Mouse (Mus musculus): ENCODE measurements around the gene Elavl2. TPM values are rescaled to one million over a fixed set of nuclear protein-coding genes. Genes with fewer than 3 reads are reported as not detected.

Elavl2 gene
- total RNA-seq (2021), result under 1 TPM; 0.54 to 0.89 TPM
- long read RNA-seq, experiment 1, result 0 reads
- long read RNA-seq, experiment 2, full-length matches to known transcripts, result 1 of 1 reads
- long read RNA-seq, experiment 2, partial matches to known transcripts, result 0 of 1 reads
- long read RNA-seq, experiment 2, other reads (novel, unspliced or antisense), result 0 of 1 reads

DNA sequence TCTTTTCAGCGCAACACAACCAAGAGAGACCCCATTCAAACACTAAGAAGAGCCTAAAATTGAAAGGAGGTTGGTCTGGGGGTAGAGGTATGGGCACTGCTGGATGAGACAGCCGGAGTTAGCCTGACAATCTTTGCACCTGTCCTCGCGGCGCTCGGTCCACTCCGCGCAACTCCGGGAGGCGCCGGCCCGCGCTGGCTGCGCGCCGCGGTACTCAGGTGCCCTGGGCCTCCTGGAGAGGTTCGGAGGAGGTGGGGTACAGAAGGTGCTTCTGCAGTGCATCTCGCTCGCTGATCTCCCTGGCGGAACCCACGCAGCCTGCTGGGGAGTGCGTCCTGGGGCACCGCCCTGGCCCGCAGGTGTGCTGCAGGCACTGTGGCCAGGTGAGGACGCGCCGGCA lies at the start of gene Elavl2:
Elavl2 (minus strand) TSS at position 363 of the 400 bp plus-strand sequence.
- no peak for DNase-seq (ENCODE audit: low spot score in 2 of 2)

GRCm38 (mm10) chr4:91447887-91448286 lies 47.3 kb upstream of the Elavl2 start:
- no peak for DNase-seq (ENCODE audit: low spot score in 2 of 2)

DNA sequence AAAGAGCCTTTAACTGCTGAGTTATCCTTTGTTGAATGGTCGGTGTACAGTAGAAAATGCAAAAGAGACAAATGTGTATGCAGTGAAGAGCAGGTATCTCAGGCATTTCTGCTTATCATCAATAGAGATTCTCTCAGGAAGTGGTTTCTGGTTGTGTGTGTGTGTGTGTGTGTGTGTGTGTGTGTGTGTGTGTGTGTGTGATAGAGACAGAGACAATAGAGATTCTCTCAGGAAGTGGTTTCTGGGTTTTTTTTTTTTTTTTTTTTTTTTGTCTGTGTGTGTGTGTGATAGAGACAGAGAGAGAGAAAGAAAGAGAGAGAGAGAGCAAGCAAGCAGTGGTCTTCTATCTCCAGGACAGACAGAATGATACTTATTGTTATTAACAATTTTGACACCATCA lies 15.0 kb upstream of the Elavl2 start:
- DNase-seq (ENCODE audit: low spot score in 2 of 2), result no peak

- no peak for DNase-seq (ENCODE audit: low spot score in 2 of 2)
Observed at GRCm38 (mm10) chr4:91405047-91405446, 4.5 kb upstream of the Elavl2 start.

- no peak for DNase-seq (ENCODE audit: low spot score in 2 of 2)
Observed at GRCm38 (mm10) chr4:91399510-91400196, 932 bp downstream of the Elavl2 start.

- no peak for DNase-seq (ENCODE audit: low spot score in 2 of 2)
Observed at GRCm38 (mm10) chr4:91391987-91392598, 8.5 kb downstream of the Elavl2 start.

GRCm38 (mm10) chr4:91387701-91388100 lies 12.9 kb downstream of the Elavl2 start:
- no peak for DNase-seq (ENCODE audit: low spot score in 2 of 2)

GRCm38 (mm10) chr4:91381201-91381627 lies 19.4 kb downstream of the Elavl2 start:
- DNase-seq (ENCODE audit: low spot score in 2 of 2), result no peak

- DNase-seq (ENCODE audit: low spot score in 2 of 2), result no peak
Observed at GRCm38 (mm10) chr4:91380341-91381117, 20.1 kb downstream of the Elavl2 start.

DNA sequence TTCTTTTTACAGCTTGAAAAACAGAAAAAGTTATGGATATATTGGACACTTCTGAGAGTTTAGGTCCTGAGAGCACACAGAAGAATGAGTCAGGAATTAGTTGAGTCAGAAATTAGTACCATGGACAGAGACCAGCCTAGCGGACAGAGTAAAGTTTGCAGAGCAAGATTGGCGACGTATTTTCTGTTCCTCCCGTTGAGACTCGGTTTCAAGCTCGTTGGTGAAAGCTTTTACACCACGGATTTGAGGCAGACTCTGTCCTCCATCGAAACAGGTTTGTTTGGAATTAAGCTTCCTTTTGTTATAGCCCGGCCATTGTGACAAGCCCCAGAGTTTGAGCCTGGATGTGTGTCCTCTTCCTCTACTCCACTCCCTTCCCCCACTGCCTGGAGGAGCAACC lies 21.0 kb downstream of the Elavl2 start:
- no peak for DNase-seq (ENCODE audit: low spot score in 2 of 2)

DNA sequence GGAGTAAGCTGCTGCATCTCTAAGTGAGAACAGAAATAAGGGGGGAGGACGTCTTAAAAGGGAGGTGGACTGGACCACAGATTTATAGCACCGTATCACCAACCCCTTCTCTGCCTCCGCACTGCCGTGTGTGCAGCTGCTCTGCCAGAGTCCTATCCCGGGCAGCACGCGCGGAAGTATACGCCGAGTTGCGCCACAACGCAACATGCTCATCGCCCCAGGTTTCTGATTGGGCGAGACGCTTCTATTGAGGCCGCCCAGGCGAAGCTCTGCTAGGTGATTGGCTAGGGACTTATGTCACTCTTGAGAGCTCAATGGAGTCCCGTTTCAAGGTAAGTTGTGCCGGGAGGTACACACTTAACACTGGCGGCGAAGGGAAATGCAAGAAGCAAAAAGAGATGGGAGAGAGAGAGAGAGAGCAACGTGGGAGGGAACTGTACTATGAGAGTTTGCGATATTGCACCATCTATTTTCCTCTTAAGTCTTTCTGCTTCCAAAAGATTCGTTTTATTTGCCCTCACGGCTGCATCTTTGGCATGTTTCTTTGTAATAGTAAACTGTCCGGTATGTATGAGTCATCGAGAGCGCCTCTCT lies 24.2 kb downstream of the Elavl2 start:
- DNase-seq (ENCODE audit: low spot score in 2 of 2), result peak; percentile 57 to 73

GRCm38 (mm10) chr4:91375372-91375687 lies 25.3 kb downstream of the Elavl2 start:
- no peak for DNase-seq (ENCODE audit: low spot score in 2 of 2)

- DNase-seq (ENCODE audit: low spot score in 2 of 2), result peak in 1 of 2 experiments; percentile 23
Observed at GRCm38 (mm10) chr4:91374571-91375371, 25.8 kb downstream of the Elavl2 start.

DNA sequence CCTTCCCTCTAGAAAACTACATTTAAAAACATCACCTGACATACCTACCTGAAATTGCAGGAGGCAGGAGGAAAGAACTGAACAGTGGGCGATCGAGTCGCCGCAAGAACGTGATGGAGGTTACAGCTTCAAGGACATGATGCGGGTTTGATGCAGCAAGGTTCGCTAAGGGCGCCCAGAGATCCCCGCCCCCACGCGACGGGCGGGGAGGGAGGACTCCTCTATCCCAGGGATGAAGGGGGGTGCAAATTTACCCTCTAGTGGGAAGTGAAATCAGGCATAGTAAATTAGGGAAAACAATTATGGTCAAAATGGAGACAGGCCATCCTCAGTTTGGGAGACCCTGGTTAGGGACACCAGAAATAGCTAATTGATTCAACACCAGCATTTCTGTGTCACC lies 27.7 kb downstream of the Elavl2 start:
- DNase-seq (ENCODE audit: low spot score in 2 of 2), result no peak

DNA sequence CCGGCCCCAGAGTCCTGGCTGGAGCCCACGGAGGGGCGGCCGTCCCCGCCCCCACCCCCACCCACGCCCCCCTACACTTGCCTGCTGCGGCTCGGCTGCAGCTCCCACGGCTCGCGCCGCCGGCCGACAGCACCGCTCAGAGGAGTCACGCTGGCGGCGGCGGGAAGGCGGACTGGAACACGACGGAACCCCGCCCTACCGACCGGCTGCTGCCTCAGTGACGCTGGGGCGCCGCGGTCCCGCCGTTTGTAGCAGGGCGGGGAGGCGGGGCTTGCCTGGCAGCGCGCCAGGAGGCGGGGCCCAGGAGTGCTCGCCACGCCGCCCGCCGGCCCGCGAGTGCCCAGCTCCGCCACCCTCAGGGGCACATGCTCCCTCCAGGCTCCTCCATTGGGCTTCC lies 28.8 kb downstream of the Elavl2 start:
- peak; percentile 35 to 44 for DNase-seq (ENCODE audit: low spot score in 2 of 2)

GRCm38 (mm10) chr4:91371131-91371818 lies 29.3 kb downstream of the Elavl2 start:
- DNase-seq (ENCODE audit: low spot score in 2 of 2), result no peak

- no peak for DNase-seq (ENCODE audit: low spot score in 2 of 2)
Observed at GRCm38 (mm10) chr4:91365276-91365675, 35.3 kb downstream of the Elavl2 start.

DNA sequence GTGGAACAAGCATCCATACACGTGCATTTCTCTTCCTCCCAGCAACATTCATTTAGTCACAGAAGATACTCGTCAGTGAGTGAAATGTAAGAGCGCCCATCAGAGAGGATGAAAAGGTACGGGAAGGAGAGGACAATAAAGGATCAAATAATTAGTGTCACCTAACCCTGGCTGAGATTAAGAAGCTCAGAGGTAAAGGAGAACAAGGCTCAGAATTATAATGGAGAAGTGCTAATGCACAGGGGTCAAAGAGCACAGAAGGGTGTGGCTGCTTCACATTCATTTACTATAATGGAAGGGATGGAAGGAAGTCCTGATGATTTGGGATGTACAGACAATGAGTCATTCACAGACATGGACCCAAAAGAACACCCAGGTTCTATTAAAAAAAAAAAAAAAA lies 36.6 kb downstream of the Elavl2 start:
- DNase-seq (ENCODE audit: low spot score in 2 of 2), result no peak

DNA sequence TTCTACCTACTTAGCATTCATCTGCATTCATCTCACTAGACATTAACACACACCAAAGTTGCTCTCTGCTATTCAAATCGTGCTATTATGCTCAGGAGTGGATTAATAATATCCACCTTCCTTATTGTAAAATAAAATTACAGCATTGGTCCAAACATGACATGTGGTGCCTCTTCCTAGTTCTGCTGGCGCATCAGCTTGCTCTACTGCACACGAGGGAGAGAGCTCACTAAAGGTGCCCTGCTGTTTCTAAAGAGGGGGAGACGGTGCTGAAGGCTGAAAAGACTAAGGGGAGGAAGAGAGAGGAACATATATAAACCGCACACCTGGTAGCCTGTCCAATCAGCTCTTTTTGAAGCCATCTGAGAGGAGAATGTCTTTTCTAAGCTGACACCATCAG lies 38.1 kb downstream of the Elavl2 start:
- no peak for DNase-seq (ENCODE audit: low spot score in 2 of 2)

DNA sequence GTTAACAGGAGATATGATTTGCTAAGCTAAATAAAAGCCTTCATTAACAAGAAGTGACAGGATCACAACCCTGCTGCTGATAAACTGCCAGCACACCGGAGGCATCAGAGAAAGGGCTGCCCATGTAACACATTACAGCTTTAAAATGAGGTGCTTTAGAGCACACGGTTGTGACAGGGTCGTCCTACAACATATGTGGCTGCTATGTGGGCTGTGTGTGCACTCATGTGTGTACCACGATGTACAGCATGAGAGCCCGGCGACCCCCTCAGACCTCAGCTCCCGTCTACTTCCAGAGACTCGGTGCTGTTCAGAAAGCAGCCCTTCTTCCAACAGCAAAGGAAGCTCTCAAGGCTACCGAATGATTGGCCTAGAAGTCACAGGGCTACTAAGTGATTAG lies 47.4 kb downstream of the Elavl2 start:
- DNase-seq (ENCODE audit: low spot score in 2 of 2), result no peak
